Mouse (Mus musculus) adrenal gland, postnatal 4 days (tissue): ENCODE data around the gene C2cd4b. TPM values are rescaled to one million over a fixed set of nuclear protein-coding genes. Genes with fewer than 3 reads are reported as not detected.
A peak's percentile ranks its signal among the peaks of the same experiment; 100 is the strongest.

Experiments used
- DNase-seq, 2 experiments: peaks; one replicate each; pipeline ENCODE4 v3.0.0; 2021 to 2022; ENCODE audit warnings: low spot score in 2 of 2, mixed read lengths in 2 of 2
- long read RNA-seq, 2 experiments: library from polyadenylated mRNA; stranded (forward); transcript quantifications; one replicate each; pipeline ENCODE4 v2.0.0; 2021
- total RNA-seq, 2 experiments: library from RNA; stranded (reverse); gene quantifications; 2 replicates each; pipeline ENCODE4 v1.2.3; 2021

Gene C2cd4b
- 1 to 10 TPM; 3.2 to 5.9 TPM for total RNA-seq
- long read RNA-seq, experiment 1, transcript C2cd4b-201 (2 exons, 1,327 nt) = major isoform, 13 of 17 reads
- long read RNA-seq, experiment 1, partial matches to known transcripts = 0 of 17 reads
- long read RNA-seq, experiment 1, other reads (novel, unspliced or antisense) = 4 of 17 reads
- long read RNA-seq, experiment 2, transcript C2cd4b-201 (2 exons, 1,327 nt) = major isoform, 10 of 15 reads
- long read RNA-seq, experiment 2, partial matches to known transcripts = 0 of 15 reads
- long read RNA-seq, experiment 2, other reads (novel, unspliced or antisense) = 5 of 15 reads

GRCm38 (mm10) chr9:67759163-67759955, at the start of gene C2cd4b:
C2cd4b (plus strand) TSS chr9:67759437.
- DNase-seq = no peak

- DNase-seq = peak in 1 of 2 experiments; percentile 36
These were observed 48.0 kb upstream of the C2cd4b start for GRCm38 (mm10) chr9:67711051-67711877.

GRCm38 (mm10) chr9:67712146-67712545, 47.1 kb upstream of the C2cd4b start:
- no peak for DNase-seq

- DNase-seq = no peak
These were observed 42.2 kb upstream of the C2cd4b start for GRCm38 (mm10) chr9:67717081-67717480.

GRCm38 (mm10) chr9:67718596-67718995, 40.6 kb upstream of the C2cd4b start:
- no peak for DNase-seq

- no peak for DNase-seq
These were observed 39.1 kb upstream of the C2cd4b start for GRCm38 (mm10) chr9:67720150-67720549.

GRCm38 (mm10) chr9:67722378-67722777, 36.9 kb upstream of the C2cd4b start:
- no peak for DNase-seq

GRCm38 (mm10) chr9:67725196-67725595, 34.0 kb upstream of the C2cd4b start:
- no peak for DNase-seq

GRCm38 (mm10) chr9:67733716-67734115, 25.5 kb upstream of the C2cd4b start:
- no peak for DNase-seq

- peak in 1 of 2 experiments; percentile 16 for DNase-seq
These were observed 23.8 kb upstream of the C2cd4b start for GRCm38 (mm10) chr9:67735426-67735825.

GRCm38 (mm10) chr9:67741256-67741655, 18.0 kb upstream of the C2cd4b start:
- no peak for DNase-seq

- DNase-seq = no peak
These were observed 5.6 kb upstream of the C2cd4b start for GRCm38 (mm10) chr9:67753411-67754182.

GRCm38 (mm10) chr9:67754713-67755112, 4.5 kb upstream of the C2cd4b start:
- no peak for DNase-seq

- DNase-seq = peak in 1 of 2 experiments; percentile 38
These were observed 551 bp upstream of the C2cd4b start for GRCm38 (mm10) chr9:67758686-67759085.

- peak; percentile 14 to 22 for DNase-seq
These were observed 923 bp downstream of the C2cd4b start for GRCm38 (mm10) chr9:67759956-67760764.

GRCm38 (mm10) chr9:67760991-67761390, 1.8 kb downstream of the C2cd4b start:
- no peak for DNase-seq

GRCm38 (mm10) chr9:67763326-67763725, 4.1 kb downstream of the C2cd4b start:
- DNase-seq = no peak

GRCm38 (mm10) chr9:67766405-67766804, 7.2 kb downstream of the C2cd4b start:
- no peak for DNase-seq

- no peak for DNase-seq
These were observed 7.7 kb downstream of the C2cd4b start for GRCm38 (mm10) chr9:67766948-67767347.

GRCm38 (mm10) chr9:67768843-67769242, 9.6 kb downstream of the C2cd4b start:
- no peak for DNase-seq
